Mouse (Mus musculus) lung, postnatal 0 days (tissue): ENCODE results near the gene Cela1. TPM values are rescaled to one million over a fixed set of nuclear protein-coding genes. Genes with fewer than 3 reads are reported as not detected.
A peak's percentile ranks its signal among the peaks of the same experiment; 100 is the strongest.

Source experiments
- ATAC-seq: fragments of 200-750 bp; cut with Nextera tagmentation; 2 replicates; pipeline ENCODE4 v1.8.0; 2017; ENCODE audit warnings: moderate library complexity
- DNase-seq: peaks from one replicate; pipeline ENCODE4 v3.0.0-alpha.2; 2016; ENCODE audit warnings: low spot score
- H3K27ac ChIP-seq: fragments of 300-500 bp; sonication (generic); 2 replicates; pipeline ENCODE4 v1.5.1; 2014; ENCODE audit warnings: antibody characterized with exemption, mild to moderate bottlenecking, low read length, mixed read lengths
- H3K27me3 ChIP-seq: fragments of 300-500 bp; sonication (generic); replicated peaks from 2 replicates; pipeline ENCODE4 v1.6.1; 2014; ENCODE audit warnings: low read length, mixed read lengths; ENCODE audit not compliant: insufficient read depth
- H3K36me3 ChIP-seq: fragments of 300-500 bp; sonication (generic); 2 replicates; pipeline ENCODE4 v1.6.1; 2014; ENCODE audit warnings: low read length, mixed read lengths; ENCODE audit not compliant: insufficient read depth
- H3K4me1 ChIP-seq: fragments of 300-500 bp; sonication (generic); 2 replicates; pipeline ENCODE4 v1.6.1; 2014; ENCODE audit warnings: antibody characterized with exemption, low read depth, low read length, mixed read lengths; ENCODE audit not compliant: insufficient read depth
- H3K4me2 ChIP-seq: fragments of 300-500 bp; sonication (generic); replicated peaks from 2 replicates; pipeline ENCODE4 v1.6.1; 2014; ENCODE audit warnings: low read depth, mild to moderate bottlenecking, low read length, moderate library complexity, mixed read lengths
- H3K4me3 ChIP-seq: fragments of 300-500 bp; sonication (generic); 2 replicates; pipeline ENCODE4 v1.5.1; 2014; ENCODE audit warnings: low read depth, low read length
- H3K9ac ChIP-seq: fragments of 300-500 bp; sonication (generic); replicated peaks from 2 replicates; pipeline ENCODE4 v1.6.1; 2014; ENCODE audit warnings: low read depth, mild to moderate bottlenecking
- H3K9me3 ChIP-seq: fragments of 300-500 bp; sonication (generic); 2 replicates; pipeline ENCODE4 v1.6.1; 2016; ENCODE audit warnings: low read length, mixed read lengths
- CTCF ChIP-seq: IDR thresholded peaks from 2 replicates; pipeline ENCODE4 v1.5.1; 2016; ENCODE audit warnings: antibody characterized with exemption, mild to moderate bottlenecking
- EP300 ChIP-seq: IDR thresholded peaks from 2 replicates; pipeline ENCODE4 v1.6.1; 2016; ENCODE audit warnings: antibody characterized with exemption, mild to moderate bottlenecking, control low read depth
- WGBS: fragments of 180-500 bp; shearing (Covaris S2); extraction: QIAGEN DNeasy Blood & Tissue Kit; methylation state at CpG from one replicate; pipeline ENCODE4 v1.1.7; 2014; 5-methylcytosine and 5-hydroxymethylcytosine counted together
- polyA plus RNA-seq: library from polyadenylated mRNA; unstranded; fragments of >200 nt; fragmentation: Nextera tagmentation; extraction: Ambion mirVana; gene quantifications from 2 replicates; pipeline ENCODE4 v1.2.1, GENCODE M21; 2015

The Cela1 gene
- polyA plus RNA-seq, 1 experiment from 2014 or later, result 11.4 TPM

- Histone ChIP-seq H3K4me1 (no peaks in the 10 kb centered on the region), H3K9me3 (no peaks in the 10 kb centered on the region), H3K4me3 (no peak overlapping the region), H3K36me3 (no peaks in the 10 kb centered on the region), H3K9ac (no peak overlapping the region), H3K4me2 (no peak overlapping the region), H3K27ac (no peak overlapping the region), H3K27me3 (no peaks in the 10 kb centered on the region)
- no peak for DNase-seq
- no peak for ATAC-seq
- no peak for TF ChIP-seq EP300
- TF ChIP-seq CTCF, result no peak
- 84% methylated on average over 8 of the region's 8 CpGs for WGBS
Observed at GRCm38 (mm10) chr15:100670004-100670403, 17.7 kb downstream of the Cela1 start.

DNA sequence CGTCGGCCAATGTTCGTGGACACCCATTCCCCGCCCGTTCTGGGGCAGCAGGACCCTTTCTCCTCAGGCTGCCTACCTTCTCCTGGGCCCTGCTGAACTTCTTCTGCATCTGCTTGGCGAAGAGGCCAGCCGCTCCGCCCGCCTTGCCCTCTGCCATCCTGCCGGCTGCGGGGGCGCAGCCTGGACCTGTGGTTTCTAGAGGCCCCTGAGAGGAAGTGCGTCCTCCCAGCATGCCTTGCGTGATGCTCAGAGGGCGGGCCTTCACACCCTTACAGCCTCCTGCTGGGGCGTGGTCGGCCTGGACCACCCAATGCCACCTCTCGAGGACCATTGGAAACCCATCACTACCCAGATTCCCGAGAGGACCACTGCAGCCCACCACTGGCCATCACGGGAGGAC lies 18.4 kb downstream of the Cela1 start, which contains the start of gene Bin2:
Bin2 (minus strand) TSS at position 217 of the 400 bp plus-strand sequence.
- H3K27ac ChIP-seq, result no peak within 1 kb of the TSS
- DNase-seq (no peak), ATAC-seq (peak; percentile 17; the same call in 1 of the 2 replicates)
- H3K4me1 ChIP-seq, result no peaks in the 10 kb centered on the region
- H3K4me3 ChIP-seq, result peak within 1 kb of the TSS; percentile 5; the same call in 1 of the 2 replicates
- TF ChIP-seq CTCF (no peak), EP300 (no peak)
- H3K9me3 ChIP-seq, result no peaks in the 10 kb centered on the region
- no peaks in the 10 kb centered on the region for H3K27me3 ChIP-seq
- H3K4me2 ChIP-seq, result no peak within 1 kb of the TSS
- WGBS, result 89% methylated on average over 18 of the region's 20 CpGs
- H3K9ac ChIP-seq, result no peak within 1 kb of the TSS
- H3K36me3 ChIP-seq, result no peaks in the 10 kb centered on the region

- Histone ChIP-seq H3K27me3 (no peaks in the 10 kb centered on the region), H3K27ac (no peak overlapping the region), H3K9ac (no peak overlapping the region), H3K36me3 (no peaks in the 10 kb centered on the region), H3K9me3 (no peaks in the 10 kb centered on the region), H3K4me3 (no peak overlapping the region), H3K4me2 (no peak overlapping the region), H3K4me1 (no peaks in the 10 kb centered on the region)
- ATAC-seq (no peak), DNase-seq (no peak)
- TF ChIP-seq EP300 (no peak), CTCF (no peak)
- WGBS, result 78% methylated on average over 5 of the region's 5 CpGs
Observed at GRCm38 (mm10) chr15:100667871-100668545, 19.7 kb downstream of the Cela1 start.

- 64% methylated on average over 6 of the region's 6 CpGs for WGBS
- TF ChIP-seq EP300 (no peak), CTCF (no peak)
- H3K4me1 ChIP-seq, result no peaks in the 10 kb centered on the region
- no peak overlapping the region for H3K4me2 ChIP-seq
- no peak overlapping the region for H3K27ac ChIP-seq
- ATAC-seq (no peak), DNase-seq (no peak)
- no peaks in the 10 kb centered on the region for H3K36me3 ChIP-seq
- no peak overlapping the region for H3K9ac ChIP-seq
- H3K27me3 ChIP-seq, result no peaks in the 10 kb centered on the region
- no peak overlapping the region for H3K4me3 ChIP-seq
- no peaks in the 10 kb centered on the region for H3K9me3 ChIP-seq
Observed at GRCm38 (mm10) chr15:100667420-100667819, 20.3 kb downstream of the Cela1 start.

GRCm38 (mm10) chr15:100666851-100667250 lies 20.9 kb downstream of the Cela1 start:
- H3K4me2 ChIP-seq, result no peak overlapping the region

DNA sequence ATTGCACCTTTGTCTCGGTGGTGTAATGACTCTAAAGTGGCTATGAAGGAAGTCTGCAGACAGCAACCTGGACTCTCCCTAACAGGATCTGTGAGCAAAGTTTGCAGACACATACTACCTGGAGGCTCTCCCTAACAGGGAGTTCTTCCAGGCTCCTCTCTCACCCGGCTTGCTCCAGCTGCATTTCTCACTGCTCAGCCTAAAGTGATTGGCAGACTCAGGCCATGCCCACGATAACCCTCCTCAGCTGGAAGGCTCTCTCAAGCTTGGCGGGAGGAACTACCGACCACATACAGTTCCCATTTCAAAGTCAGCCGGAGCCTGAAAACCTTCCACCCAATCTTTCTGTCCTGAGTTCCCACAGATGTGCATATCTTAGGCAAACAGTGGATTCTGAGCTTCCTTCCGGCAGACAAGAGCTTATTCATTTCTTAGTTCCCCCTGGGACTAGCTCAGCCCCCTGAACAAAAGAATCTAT lies 21.5 kb downstream of the Cela1 start:
- Histone ChIP-seq H3K9me3 (no peaks in the 10 kb centered on the region), H3K27me3 (no peaks in the 10 kb centered on the region), H3K4me2 (no peak overlapping the region), H3K36me3 (no peaks in the 10 kb centered on the region), H3K27ac (no peak overlapping the region), H3K9ac (no peak overlapping the region), H3K4me1 (no peaks in the 10 kb centered on the region), H3K4me3 (no peak overlapping the region)
- TF ChIP-seq CTCF (no peak), EP300 (no peak)
- WGBS, result 4% methylated on average over 7 of the region's 7 CpGs
- 0 out of 2 replicates have a peak, but pooled peaks have one; percentile 23 for ATAC-seq
- peak; percentile 36 for DNase-seq

More at GRCm38 (mm10) chr15:100666851-100667250, 20.9 kb downstream of the Cela1 start:
- no peaks in the 10 kb centered on the region for H3K4me1 ChIP-seq
- no peaks in the 10 kb centered on the region for H3K9me3 ChIP-seq
- no peak for DNase-seq
- no peak overlapping the region for H3K4me3 ChIP-seq
- 24% methylated on average over 12 of the region's 12 CpGs for WGBS
- no peak overlapping the region for H3K27ac ChIP-seq
- TF ChIP-seq CTCF (no peak), EP300 (no peak)
- H3K9ac ChIP-seq, result no peak overlapping the region
- H3K36me3 ChIP-seq, result no peaks in the 10 kb centered on the region
- H3K27me3 ChIP-seq, result no peaks in the 10 kb centered on the region
- ATAC-seq, result no peak
